Mouse (Mus musculus): Measurements from ENCODE around the gene Polr1c.

GRCm38 (mm10) chr17:46237480-46237879 is 10.4 kb downstream of the Polr1c start:
- TF ChIP-seq POLR2A (IDR thresholded peaks at IDR 0.05; ENCODE audit: control insufficient read depth, extremely low read depth, insufficient read depth, low read length, poor library complexity) (no peak), CTCF (IDR thresholded peaks at IDR 0.05; ENCODE audit: borderline replicate concordance, control insufficient read depth, extremely low read depth, insufficient read depth, low read length, poor library complexity) (no peak)
